Mouse (Mus musculus) stomach, embryonic 15.5 days (tissue): ENCODE measurements around the gene Smim4. TPM values are rescaled to one million over a fixed set of nuclear protein-coding genes. Genes with fewer than 3 reads are reported as not detected.

Experiments used
- polyA plus RNA-seq: library from polyadenylated mRNA; unstranded; fragments of >200 nt; fragmentation: Nextera tagmentation; extraction: Ambion mirVana; gene quantifications from 2 replicates; pipeline ENCODE4 v1.2.1, GENCODE M21; 2015

Gene Smim4
- polyA plus RNA-seq, 1 experiment from 2014 or later: 77.2 TPM

Other genes starting within 250 kb of the Smim4 start
- gene Mustn1, start 249.8 kb downstream of the Smim4 start, polyA plus RNA-seq: 6.0 and 6.6 TPM in 2 replicates
- 3.2 and 7.8 TPM in 2 replicates for gene Itih4, start 242.5 kb downstream of the Smim4 start, polyA plus RNA-seq
- 5.3 and 15.0 TPM in 2 replicates for gene Itih3, start 205.2 kb downstream of the Smim4 start, polyA plus RNA-seq
- 1.2 and 2.7 TPM in 2 replicates for gene Itih1, start 185.7 kb downstream of the Smim4 start, polyA plus RNA-seq
- gene Nek4, start 177.6 kb downstream of the Smim4 start, polyA plus RNA-seq: 10.7 and 10.8 TPM in 2 replicates
- gene Glt8d1, start 127.6 kb downstream of the Smim4 start, polyA plus RNA-seq: 54.4 and 54.8 TPM in 2 replicates
- gene Spcs1, start 127.3 kb downstream of the Smim4 start, polyA plus RNA-seq: 442 and 483 TPM in 2 replicates
- 109 and 118 TPM in 2 replicates for gene Pbrm1, start 109.8 kb downstream of the Smim4 start, polyA plus RNA-seq
- 113 and 119 TPM in 2 replicates for gene Gnl3, start 109.8 kb downstream of the Smim4 start, polyA plus RNA-seq
- 367 and 372 TPM in 2 replicates for gene Nt5dc2, start 2.1 kb upstream of the Smim4 start, polyA plus RNA-seq
- 35.0 and 38.5 TPM in 2 replicates for gene Stab1, start 39.7 kb upstream of the Smim4 start, polyA plus RNA-seq
- 7.1 and 9.8 TPM in 2 replicates for gene Tnnc1, start 79.4 kb upstream of the Smim4 start, polyA plus RNA-seq
- gene Nisch, start 88.0 kb upstream of the Smim4 start, polyA plus RNA-seq: 319 and 363 TPM in 2 replicates
- 0.73 and 1.0 TPM in 2 replicates for gene Sema3g, start 88.9 kb upstream of the Smim4 start, polyA plus RNA-seq
- 11.2 and 11.8 TPM in 2 replicates for gene Phf7, start 122.4 kb upstream of the Smim4 start, polyA plus RNA-seq
- 59.7 and 67.7 TPM in 2 replicates for gene Bap1, start 122.5 kb upstream of the Smim4 start, polyA plus RNA-seq
- gene Dnah1, start 194.9 kb upstream of the Smim4 start, polyA plus RNA-seq: 3.5 and 4.0 TPM in 2 replicates
- gene Capn7, start 207.7 kb upstream of the Smim4 start, polyA plus RNA-seq: 37.8 and 41.8 TPM in 2 replicates